16 mouse cellular contexts compared by ENCODE assay signal in genomic region chr17:72017329-72017728, GRCm38 (mm10).
"Had no signal": no experiment of that assay in that cellular context is flagged by ENCODE, and none has a peak within 500 bp of the region (broad histone marks: within the 10 kb centered on the region; RNA-seq: fewer than 3 reads in every experiment).

No protein-coding gene starts in this region.

- H3K27ac ChIP-seq: neural tube, embryonic 12.5 days; neural tube, embryonic 13.5 days; neural tube, embryonic 15.5 days; stomach, embryonic 15.5 days; stomach, postnatal 0 days had no signal

- H3K4me3 ChIP-seq: neural tube, embryonic 12.5 days; neural tube, embryonic 13.5 days; neural tube, embryonic 15.5 days; stomach, embryonic 15.5 days had no signal

- H3K27me3 ChIP-seq: neural tube, embryonic 12.5 days; neural tube, embryonic 13.5 days; neural tube, embryonic 15.5 days; stomach, embryonic 15.5 days had no signal

- DNase-seq: retina, postnatal 1 day; right cerebral cortex, adult 18-20 months; right cerebral cortex, postnatal 14 days; right cerebral cortex, postnatal 25 days; right cerebral cortex, postnatal 4 days; spleen, adult 18-20 months; thymus, adult 18-20 months; thymus, adult 2 months; thymus, postnatal 14 days; thymus, postnatal 36 days; thymus, postnatal 4 days had no signal

- H3K36me3 ChIP-seq: neural tube, embryonic 12.5 days; neural tube, embryonic 13.5 days; neural tube, embryonic 15.5 days; stomach, embryonic 15.5 days had no signal

- H3K4me2 ChIP-seq: neural tube, embryonic 12.5 days; neural tube, embryonic 13.5 days; neural tube, embryonic 15.5 days; stomach, embryonic 15.5 days had no signal

- H3K9me3 ChIP-seq: neural tube, embryonic 12.5 days; neural tube, embryonic 13.5 days; neural tube, embryonic 15.5 days; stomach, embryonic 15.5 days had no signal

- H3K4me1 ChIP-seq: neural tube, embryonic 12.5 days; neural tube, embryonic 13.5 days; neural tube, embryonic 15.5 days; stomach, embryonic 15.5 days had no signal

- H3K9ac ChIP-seq: neural tube, embryonic 12.5 days; neural tube, embryonic 13.5 days; neural tube, embryonic 15.5 days; stomach, embryonic 15.5 days had no signal
